Mouse (Mus musculus): Measurements from ENCODE around the gene Mta2. TPM values are rescaled to one million over a fixed set of nuclear protein-coding genes. Genes with fewer than 3 reads are reported as not detected.
"Not testable (repeated sequence)": the region's sequence is repeated elsewhere in the genome, so short reads cannot be mapped to it uniquely, and the experiment has no call there.

Gene Mta2
- polyA plus RNA-seq, 1 experiment from 2014 or later, result 187 TPM

DNA sequence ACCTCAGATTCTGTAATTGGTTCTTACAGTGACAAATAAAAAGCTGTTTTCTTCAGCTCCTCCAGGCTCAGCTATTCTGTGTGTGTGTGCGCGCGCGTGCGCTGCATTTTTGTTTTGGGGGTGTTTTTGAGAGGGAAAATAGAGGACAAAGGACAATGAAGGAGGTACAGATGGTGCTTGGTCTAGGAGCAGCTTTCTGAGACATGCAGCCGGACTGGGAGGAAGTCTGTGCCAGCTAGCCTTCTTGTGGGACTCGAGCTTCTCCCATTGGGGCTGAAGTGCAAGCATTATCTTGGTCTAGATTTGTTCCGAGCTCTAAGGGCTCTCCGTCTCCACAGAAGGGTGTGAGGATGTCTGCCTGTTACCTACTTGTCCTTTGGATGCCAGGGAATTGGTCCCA, 10.6 kb downstream of the Mta2 start:
- peaks cover 26% of the 10 kb centered on the region for H3K4me1 ChIP-seq
- no peak overlapping the region for H3K4me3 ChIP-seq
- no peak overlapping the region for H3K4me2 ChIP-seq
- peaks cover 73% of the 10 kb centered on the region for H3K36me3 ChIP-seq
- 92% methylated on average over 9 of the region's 9 CpGs for WGBS
- no peak for ATAC-seq (ENCODE audit: insufficient number of reproducible peaks, insufficient read depth, low FRiP score, low TSS enrichment, low read depth)
- H3K27ac ChIP-seq, result peak overlapping the region; percentile 86; the same call in 1 of the 2 replicates
- H3K9me3 ChIP-seq, result no peaks in the 10 kb centered on the region
- peak overlapping the region; percentile 72; the same call in 1 of the 2 replicates for H3K9ac ChIP-seq
- H3K27me3 ChIP-seq, result no peaks in the 10 kb centered on the region

GRCm38 (mm10) chr19:8953135-8954039, 11.7 kb downstream of the Mta2 start, which contains the start of gene Tut1:
Tut1 (plus strand) TSS chr19:8953847.
- peaks cover 71% of the 10 kb centered on the region for H3K36me3 ChIP-seq
- H3K27me3 ChIP-seq, result no peaks in the 10 kb centered on the region
- H3K4me3 ChIP-seq, result peak within 1 kb of the TSS; percentile 83
- peak within 1 kb of the TSS; percentile 86 for H3K27ac ChIP-seq
- peak; percentile 90 for ATAC-seq (ENCODE audit: insufficient number of reproducible peaks, insufficient read depth, low FRiP score, low TSS enrichment, low read depth)
- H3K4me1 ChIP-seq, result peaks cover 26% of the 10 kb centered on the region
- WGBS, result 3% methylated on average over 46 of the region's 46 CpGs
- peak within 1 kb of the TSS; percentile 81 for H3K9ac ChIP-seq
- H3K4me2 ChIP-seq, result peak within 1 kb of the TSS; percentile 82
- no peaks in the 10 kb centered on the region for H3K9me3 ChIP-seq

- peak overlapping the region; percentile 82 for H3K4me2 ChIP-seq
- no peak for ATAC-seq (ENCODE audit: insufficient number of reproducible peaks, insufficient read depth, low FRiP score, low TSS enrichment, low read depth)
- 5% methylated on average over 9 of the region's 9 CpGs for WGBS
- H3K4me3 ChIP-seq, result peak overlapping the region; percentile 83
- peaks cover 26% of the 10 kb centered on the region for H3K4me1 ChIP-seq
- H3K9ac ChIP-seq, result peak overlapping the region; percentile 81
- H3K27me3 ChIP-seq, result no peaks in the 10 kb centered on the region
- no peaks in the 10 kb centered on the region for H3K9me3 ChIP-seq
- peak overlapping the region; percentile 86 for H3K27ac ChIP-seq
- H3K36me3 ChIP-seq, result peaks cover 70% of the 10 kb centered on the region
These were observed 12.5 kb downstream of the Mta2 start for GRCm38 (mm10) chr19:8954171-8954570.

- no peak for ATAC-seq (ENCODE audit: insufficient number of reproducible peaks, insufficient read depth, low FRiP score, low TSS enrichment, low read depth)
- peaks cover 87% of the 10 kb centered on the region for H3K36me3 ChIP-seq
- no peak overlapping the region for H3K9ac ChIP-seq
- no peak overlapping the region for H3K4me3 ChIP-seq
- H3K27me3 ChIP-seq, result no peaks in the 10 kb centered on the region
- H3K9me3 ChIP-seq, result no peaks in the 10 kb centered on the region
- H3K27ac ChIP-seq, result no peak overlapping the region
- peaks cover 15% of the 10 kb centered on the region for H3K4me1 ChIP-seq
- H3K4me2 ChIP-seq, result no peak overlapping the region
- 81% methylated on average over 2 of the region's 2 CpGs for WGBS
These were observed 20.6 kb downstream of the Mta2 start for GRCm38 (mm10) chr19:8962256-8962655.

GRCm38 (mm10) chr19:8965075-8965474, 23.4 kb downstream of the Mta2 start:
- Histone ChIP-seq H3K4me3 (no peak overlapping the region), H3K4me1 (peaks cover 26% of the 10 kb centered on the region), H3K27me3 (no peaks in the 10 kb centered on the region), H3K36me3 (peaks cover 79% of the 10 kb centered on the region), H3K4me2 (no peak overlapping the region), H3K27ac (peak overlapping the region; percentile 97; the same call in 1 of the 2 replicates), H3K9ac (peak overlapping the region; percentile 77), H3K9me3 (no peaks in the 10 kb centered on the region)
- 84% methylated on average over 11 of the region's 11 CpGs for WGBS
- no peak for ATAC-seq (ENCODE audit: insufficient number of reproducible peaks, insufficient read depth, low FRiP score, low TSS enrichment, low read depth)

- H3K4me3 ChIP-seq, result peak overlapping the region; percentile 84
- peak overlapping the region; percentile 70 for H3K4me2 ChIP-seq
- peaks cover 79% of the 10 kb centered on the region for H3K36me3 ChIP-seq
- peak overlapping the region; percentile 97 for H3K27ac ChIP-seq
- H3K4me1 ChIP-seq, result peaks cover 26% of the 10 kb centered on the region
- H3K9me3 ChIP-seq, result no peaks in the 10 kb centered on the region
- peak overlapping the region; percentile 77 for H3K9ac ChIP-seq
- no peaks in the 10 kb centered on the region for H3K27me3 ChIP-seq
- no peak for ATAC-seq (ENCODE audit: insufficient number of reproducible peaks, insufficient read depth, low FRiP score, low TSS enrichment, low read depth)
- WGBS, result 68% methylated on average over 8 of the region's 8 CpGs
These were observed 24.1 kb downstream of the Mta2 start for GRCm38 (mm10) chr19:8965771-8966170.

DNA sequence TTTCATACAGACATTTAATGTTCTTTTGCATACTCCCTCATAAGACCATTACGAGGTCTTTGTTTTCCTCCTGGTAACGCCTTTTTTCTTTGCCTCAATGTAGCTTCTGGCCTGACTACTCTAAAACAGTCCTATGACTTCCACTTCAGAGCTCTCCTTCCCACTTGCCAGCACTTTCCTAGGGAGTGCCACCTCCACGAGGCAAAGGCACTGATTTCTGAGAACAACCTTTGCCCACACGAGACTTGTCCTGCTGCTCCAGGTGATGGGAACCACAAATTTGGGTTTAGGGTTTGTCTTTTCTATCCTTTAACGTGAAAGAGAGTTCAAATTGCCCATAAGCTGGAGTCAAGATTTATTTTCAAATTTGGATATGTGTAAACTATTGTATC, 24.5 kb downstream of the Mta2 start:
- Histone ChIP-seq H3K4me3 (peak overlapping the region; percentile 84), H3K9ac (peak overlapping the region; percentile 77), H3K36me3 (peaks cover 80% of the 10 kb centered on the region), H3K27ac (peak overlapping the region; percentile 97), H3K27me3 (no peaks in the 10 kb centered on the region), H3K4me1 (peaks cover 26% of the 10 kb centered on the region), H3K4me2 (peak overlapping the region; percentile 70), H3K9me3 (no peaks in the 10 kb centered on the region)
- ATAC-seq (ENCODE audit: insufficient number of reproducible peaks, insufficient read depth, low FRiP score, low TSS enrichment, low read depth), result no peak
- WGBS, result 39% methylated on average over 5 of the region's 5 CpGs

- under 1% methylated on average over 52 of the region's 52 CpGs for WGBS
- Histone ChIP-seq H3K27ac (peak within 1 kb of the TSS; percentile 97), H3K4me2 (peak within 1 kb of the TSS; percentile 86), H3K9ac (peak within 1 kb of the TSS; percentile 93), H3K4me1 (peaks cover 26% of the 10 kb centered on the region), H3K36me3 (peaks cover 80% of the 10 kb centered on the region), H3K4me3 (peak within 1 kb of the TSS; percentile 84), H3K9me3 (no peaks in the 10 kb centered on the region), H3K27me3 (no peaks in the 10 kb centered on the region)
- ATAC-seq (ENCODE audit: insufficient number of reproducible peaks, insufficient read depth, low FRiP score, low TSS enrichment, low read depth), result peak; percentile 99
These were observed 25.1 kb downstream of the Mta2 start, which contains the start of gene Eef1g for GRCm38 (mm10) chr19:8966590-8967372. Eef1g (plus strand) TSS chr19:8967041.

DNA sequence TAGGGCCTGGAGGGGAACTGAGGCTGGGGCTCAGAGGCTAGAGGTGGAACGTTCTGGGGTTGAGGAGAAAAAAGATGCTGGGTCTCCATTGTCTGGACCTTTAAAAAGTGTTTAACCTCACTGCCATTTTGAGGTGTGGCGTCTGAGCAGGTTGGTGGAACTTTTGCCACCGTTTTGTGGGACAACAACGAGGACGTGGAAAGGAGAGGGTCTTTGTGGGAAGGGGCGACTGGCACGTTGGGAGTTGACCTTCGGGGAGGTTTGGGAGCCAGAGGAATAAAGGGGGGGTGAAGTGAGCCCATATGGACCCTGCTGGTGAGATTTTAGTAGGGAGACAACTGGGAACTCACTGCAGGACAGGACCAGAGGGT, 25.7 kb downstream of the Mta2 start:
- peak overlapping the region; percentile 93 for H3K9ac ChIP-seq
- H3K27me3 ChIP-seq, result no peaks in the 10 kb centered on the region
- H3K4me3 ChIP-seq, result peak overlapping the region; percentile 84
- peak overlapping the region; percentile 85 for H3K27ac ChIP-seq
- peaks cover 26% of the 10 kb centered on the region for H3K4me1 ChIP-seq
- H3K4me2 ChIP-seq, result peak overlapping the region; percentile 86
- peaks cover 80% of the 10 kb centered on the region for H3K36me3 ChIP-seq
- 0% methylated on average over 8 of the region's 8 CpGs for WGBS
- no peak for ATAC-seq (ENCODE audit: insufficient number of reproducible peaks, insufficient read depth, low FRiP score, low TSS enrichment, low read depth)
- H3K9me3 ChIP-seq, result no peaks in the 10 kb centered on the region

- peak overlapping the region; percentile 84 for H3K4me3 ChIP-seq
- no peak for ATAC-seq (ENCODE audit: insufficient number of reproducible peaks, insufficient read depth, low FRiP score, low TSS enrichment, low read depth)
- WGBS, result 6% methylated on average over 9 of the region's 9 CpGs
- no peaks in the 10 kb centered on the region for H3K9me3 ChIP-seq
- peak overlapping the region; percentile 85 for H3K27ac ChIP-seq
- no peaks in the 10 kb centered on the region for H3K27me3 ChIP-seq
- peak overlapping the region; percentile 86 for H3K4me2 ChIP-seq
- peaks cover 80% of the 10 kb centered on the region for H3K36me3 ChIP-seq
- peak overlapping the region; percentile 93 for H3K9ac ChIP-seq
- H3K4me1 ChIP-seq, result peaks cover 26% of the 10 kb centered on the region
These were observed 26.2 kb downstream of the Mta2 start for GRCm38 (mm10) chr19:8967893-8968292.

DNA sequence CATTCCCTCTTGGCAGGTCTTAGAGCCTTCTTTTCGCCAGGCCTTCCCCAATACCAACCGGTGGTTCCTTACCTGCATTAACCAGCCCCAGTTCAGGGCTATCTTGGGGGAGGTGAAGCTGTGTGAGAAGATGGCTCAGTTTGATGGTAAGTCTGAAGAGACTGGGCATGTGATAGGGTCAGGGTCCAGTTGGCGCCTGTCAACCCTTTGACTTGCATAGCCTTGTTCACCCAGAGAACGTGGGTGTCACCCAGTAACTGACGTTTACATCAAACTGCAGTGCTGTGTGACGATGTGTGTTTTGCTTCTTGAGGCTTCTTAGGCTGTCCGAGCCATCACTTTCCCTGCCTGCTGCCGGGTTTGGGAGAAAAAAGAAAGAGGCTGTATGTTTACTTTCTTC, 30.8 kb downstream of the Mta2 start:
- H3K9me3 ChIP-seq; H3K9ac ChIP-seq; ATAC-seq (ENCODE audit: insufficient number of reproducible peaks, insufficient read depth, low FRiP score, low TSS enrichment, low read depth); H3K4me3 ChIP-seq; H3K27me3 ChIP-seq; H3K27ac ChIP-seq; H3K4me2 ChIP-seq: not testable (repeated sequence)
- Histone ChIP-seq H3K36me3 (peaks cover 92% of the 10 kb centered on the region), H3K4me1 (peaks cover 26% of the 10 kb centered on the region)
- 86% methylated on average over 8 of the region's 8 CpGs for WGBS

Data from embryonic facial prominence, embryonic 13.5 days (tissue).